Mouse (Mus musculus) spleen, adult 12 weeks (tissue): ENCODE measurements around the gene Rreb1.

ENCODE experiments used
- DNase-seq: peaks from one replicate; pipeline ENCODE4 v3.0.0; 2022; ENCODE audit warnings: low spot score

Rreb1 gene

GRCm38 (mm10) chr13:37876836-37877235, 98.6 kb downstream of the Rreb1 start:
- no peak for DNase-seq

- DNase-seq, result no peak
These were observed 99.0 kb downstream of the Rreb1 start for GRCm38 (mm10) chr13:37877241-37877640.

- DNase-seq, result no peak
These were observed 100.7 kb downstream of the Rreb1 start for GRCm38 (mm10) chr13:37878918-37879331.

- DNase-seq, result no peak
These were observed 101.4 kb downstream of the Rreb1 start for GRCm38 (mm10) chr13:37879556-37879955.

- DNase-seq, result no peak
These were observed 101.8 kb downstream of the Rreb1 start for GRCm38 (mm10) chr13:37880035-37880434.

GRCm38 (mm10) chr13:37880581-37881130, 102.5 kb downstream of the Rreb1 start:
- no peak for DNase-seq

- DNase-seq, result no peak
These were observed 104.3 kb downstream of the Rreb1 start for GRCm38 (mm10) chr13:37882521-37882920.

GRCm38 (mm10) chr13:37883008-37883407, 104.8 kb downstream of the Rreb1 start:
- no peak for DNase-seq

- DNase-seq, result no peak
These were observed 107.2 kb downstream of the Rreb1 start for GRCm38 (mm10) chr13:37885392-37885791.

- no peak for DNase-seq
These were observed 107.8 kb downstream of the Rreb1 start for GRCm38 (mm10) chr13:37886024-37886423.

- DNase-seq, result no peak
These were observed 116.6 kb downstream of the Rreb1 start for GRCm38 (mm10) chr13:37894756-37895155.

- no peak for DNase-seq
These were observed 117.5 kb downstream of the Rreb1 start for GRCm38 (mm10) chr13:37895564-37896254.

GRCm38 (mm10) chr13:37896423-37896822, 118.2 kb downstream of the Rreb1 start:
- no peak for DNase-seq

GRCm38 (mm10) chr13:37898772-37899171, 120.6 kb downstream of the Rreb1 start:
- no peak for DNase-seq

- no peak for DNase-seq
These were observed 124.8 kb downstream of the Rreb1 start for GRCm38 (mm10) chr13:37903036-37903435.

GRCm38 (mm10) chr13:37903476-37903875, 125.3 kb downstream of the Rreb1 start:
- no peak for DNase-seq

- DNase-seq, result no peak
These were observed 126.2 kb downstream of the Rreb1 start for GRCm38 (mm10) chr13:37904436-37904835.

GRCm38 (mm10) chr13:37908061-37908460, 129.9 kb downstream of the Rreb1 start:
- DNase-seq, result no peak

GRCm38 (mm10) chr13:37908493-37908892, 130.3 kb downstream of the Rreb1 start:
- DNase-seq, result no peak

GRCm38 (mm10) chr13:37909225-37909624, 131.0 kb downstream of the Rreb1 start:
- no peak for DNase-seq

GRCm38 (mm10) chr13:37912011-37912410, 133.8 kb downstream of the Rreb1 start:
- no peak for DNase-seq

- no peak for DNase-seq
These were observed 134.6 kb downstream of the Rreb1 start for GRCm38 (mm10) chr13:37912591-37913467.

- no peak for DNase-seq
These were observed 135.8 kb downstream of the Rreb1 start for GRCm38 (mm10) chr13:37913963-37914362.
